Mouse (Mus musculus) bone marrow, adult 2 months (tissue): Measurements from ENCODE around the gene Rbm45. TPM values are rescaled to one million over a fixed set of nuclear protein-coding genes. Genes with fewer than 3 reads are reported as not detected.

ENCODE experiments used
- H3K27ac ChIP-seq: fragments of 200-500 bp; 2 replicates; pipeline ENCODE4 v1.5.1; 2012; ENCODE audit warnings: low read depth, mild to moderate bottlenecking, control low read depth, inconsistent platforms, low read length; ENCODE audit not compliant: control insufficient read depth, poor library complexity, insufficient read depth
- H3K4me1 ChIP-seq: fragments of 200-500 bp; 2 replicates; pipeline ENCODE4 v1.6.1; 2011; ENCODE audit warnings: low read length; ENCODE audit not compliant: control insufficient read depth, insufficient read depth
- H3K4me3 ChIP-seq: fragments of 200-500 bp; replicated peaks from 2 replicates; pipeline ENCODE3; 2011; ENCODE audit warnings: mild to moderate bottlenecking, low read depth, low read length, control low read depth; ENCODE audit not compliant: control insufficient read depth
- CTCF ChIP-seq: fragments of 200-500 bp; IDR thresholded peaks from 2 replicates; pipeline ENCODE4 v1.5.1; 2011; ENCODE audit warnings: low read length, control low read depth; ENCODE audit not compliant: control insufficient read depth, insufficient read depth
- POLR2A ChIP-seq: fragments of 200-500 bp; IDR thresholded peaks from 2 replicates; pipeline ENCODE4 v1.6.1; 2011; ENCODE audit warnings: low read depth, mild to moderate bottlenecking, control low read depth, low read length, borderline replicate concordance; ENCODE audit not compliant: control insufficient read depth
- WGBS: fragments of 180-500 bp; shearing (Covaris S2); methylation state at CpG from one replicate; pipeline ENCODE4 v1.1.7; 2018; 5-methylcytosine and 5-hydroxymethylcytosine counted together
- polyA plus RNA-seq: library from polyadenylated mRNA; stranded (reverse); fragments of >200 nt; gene quantifications from 2 replicates; pipeline ENCODE4 v1.2.4, GENCODE M21; 2011; ENCODE audit warnings: low replicate concordance; ENCODE audit not compliant: missing spikeins, insufficient read depth, insufficient read length

Rbm45 gene
- polyA plus RNA-seq, 1 experiment = 17.5 TPM

DNA sequence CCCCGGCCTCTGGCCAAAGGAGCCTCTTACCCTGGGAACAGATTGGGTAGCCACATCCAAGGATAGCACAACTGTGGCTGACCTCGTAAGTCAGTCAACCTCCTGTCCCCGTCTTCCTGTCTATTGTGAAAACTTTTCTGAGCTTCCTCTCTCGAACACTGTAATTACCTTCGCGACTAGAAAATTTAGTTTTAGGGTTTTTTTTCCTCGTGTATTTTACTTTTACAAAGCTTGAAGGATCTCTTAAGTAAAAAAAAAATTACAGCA, 805 bp downstream of the Rbm45 start:
- under 1% methylated on average over 7 of the region's 7 CpGs for WGBS
- Histone ChIP-seq H3K4me1 (no peaks in the 10 kb centered on the region), H3K4me3 (peak overlapping the region; percentile 98), H3K27ac (peak overlapping the region; percentile 66)
- no peak for TF ChIP-seq POLR2A
- no peak for TF ChIP-seq CTCF

DNA sequence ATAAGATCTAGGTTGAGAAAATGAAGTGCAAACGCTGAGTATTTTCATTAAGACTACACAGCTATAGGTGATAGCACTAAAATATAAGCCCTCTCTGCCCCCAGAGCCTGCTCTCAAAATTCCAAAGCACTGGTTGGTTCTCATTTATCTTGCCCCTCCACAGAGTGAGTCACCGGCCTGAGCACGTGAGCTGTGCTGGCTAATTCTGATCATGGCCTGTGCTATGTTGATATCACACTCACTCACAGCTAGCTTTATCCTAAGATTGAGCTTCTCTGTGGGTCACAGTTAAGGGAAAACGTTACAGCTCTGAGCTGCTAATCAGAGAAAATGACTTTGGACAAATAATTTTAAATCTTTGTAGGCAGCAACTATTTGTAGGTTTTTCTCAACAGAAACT, 2.5 kb downstream of the Rbm45 start:
- Histone ChIP-seq H3K4me1 (no peaks in the 10 kb centered on the region), H3K4me3 (no peak overlapping the region), H3K27ac (no peak overlapping the region)
- no peak for TF ChIP-seq CTCF
- TF ChIP-seq POLR2A = no peak
- 68% methylated on average over 4 of the region's 4 CpGs for WGBS

GRCm38 (mm10) chr2:76374544-76375206, 4.9 kb downstream of the Rbm45 start:
- TF ChIP-seq CTCF = no peak
- TF ChIP-seq POLR2A = no peak
- H3K27ac ChIP-seq = no peak overlapping the region
- 90% methylated on average over 6 of the region's 6 CpGs for WGBS
- no peaks in the 10 kb centered on the region for H3K4me1 ChIP-seq
- no peak overlapping the region for H3K4me3 ChIP-seq

GRCm38 (mm10) chr2:76378646-76379045, 8.9 kb downstream of the Rbm45 start:
- H3K4me3 ChIP-seq = no peak overlapping the region
- no peaks in the 10 kb centered on the region for H3K4me1 ChIP-seq
- no peak overlapping the region for H3K27ac ChIP-seq
- no peak for TF ChIP-seq CTCF
- no peak for TF ChIP-seq POLR2A
- 92% methylated on average over 19 of the region's 19 CpGs for WGBS

- Histone ChIP-seq H3K27ac (no peak overlapping the region), H3K4me3 (no peak overlapping the region), H3K4me1 (no peaks in the 10 kb centered on the region)
- TF ChIP-seq CTCF (no peak), POLR2A (no peak)
These were observed 16.7 kb downstream of the Rbm45 start for GRCm38 (mm10) chr2:76386531-76386930.

- H3K27ac ChIP-seq = no peak overlapping the region
- H3K4me1 ChIP-seq = no peaks in the 10 kb centered on the region
- TF ChIP-seq POLR2A (no peak), CTCF (no peak)
- no peak overlapping the region for H3K4me3 ChIP-seq
These were observed 30.4 kb downstream of the Rbm45 start for GRCm38 (mm10) chr2:76400178-76400577.

- WGBS = 13% methylated on average over 15 of the region's 15 CpGs
- TF ChIP-seq POLR2A (no peak), CTCF (no peak)
- Histone ChIP-seq H3K27ac (no peak overlapping the region), H3K4me1 (no peaks in the 10 kb centered on the region), H3K4me3 (no peak overlapping the region)
These were observed 35.9 kb downstream of the Rbm45 start for GRCm38 (mm10) chr2:76405596-76406150.

DNA sequence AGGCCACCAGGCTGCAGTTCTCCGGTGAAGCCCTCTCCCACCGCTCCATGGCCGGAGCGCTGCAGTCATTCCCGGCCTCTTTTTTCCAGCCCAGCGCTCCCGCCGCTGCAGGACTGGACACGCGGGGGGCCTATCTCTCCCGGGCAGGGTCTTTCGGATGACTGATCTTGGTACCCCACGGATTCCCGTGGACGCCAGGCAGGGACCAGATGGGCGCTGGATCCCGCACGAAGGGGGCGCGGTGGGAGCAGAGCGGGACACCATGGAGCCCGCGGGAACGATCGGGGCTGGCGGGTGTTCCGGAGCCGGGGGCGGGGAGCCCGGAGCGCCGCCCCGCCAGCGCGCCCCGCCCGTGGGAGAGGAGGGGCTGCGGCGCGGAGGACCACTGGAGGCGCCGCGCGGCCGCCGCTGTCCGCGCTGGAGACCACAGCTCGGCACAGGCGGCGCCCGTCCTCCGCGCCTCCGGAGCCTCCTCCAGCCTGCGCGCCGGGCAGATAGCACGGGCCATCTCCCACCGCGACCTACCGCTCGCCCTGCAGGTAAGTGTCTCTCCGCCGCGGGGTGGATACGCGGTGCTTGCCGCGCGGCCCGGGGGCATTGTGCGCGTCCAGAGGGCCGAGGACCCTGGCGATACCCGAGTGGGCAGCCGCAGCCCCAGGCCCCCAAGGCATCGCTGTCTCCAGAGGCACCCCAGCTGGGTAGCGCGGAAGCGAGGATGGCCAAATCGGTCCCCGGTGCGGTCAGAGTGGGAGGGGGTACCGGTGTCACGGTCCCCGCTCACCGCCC, 36.6 kb downstream of the Rbm45 start, which contains the start of gene Osbpl6:
Gene Osbpl6 (plus strand): TSS at position 358 of the 786 bp plus-strand sequence.
- WGBS = 1% methylated on average over 86 of the region's 89 CpGs
- Histone ChIP-seq H3K27ac (no peak within 1 kb of the TSS), H3K4me1 (no peaks in the 10 kb centered on the region), H3K4me3 (peak within 1 kb of the TSS; percentile 12)
- TF ChIP-seq CTCF (no peak), POLR2A (no peak)
